Mouse (Mus musculus): ENCODE measurements around the gene Tmem59. TPM values are rescaled to one million over a fixed set of nuclear protein-coding genes. Genes with fewer than 3 reads are reported as not detected.

Gene Tmem59
- polyA plus RNA-seq, 1 experiment = 149 TPM

DNA sequence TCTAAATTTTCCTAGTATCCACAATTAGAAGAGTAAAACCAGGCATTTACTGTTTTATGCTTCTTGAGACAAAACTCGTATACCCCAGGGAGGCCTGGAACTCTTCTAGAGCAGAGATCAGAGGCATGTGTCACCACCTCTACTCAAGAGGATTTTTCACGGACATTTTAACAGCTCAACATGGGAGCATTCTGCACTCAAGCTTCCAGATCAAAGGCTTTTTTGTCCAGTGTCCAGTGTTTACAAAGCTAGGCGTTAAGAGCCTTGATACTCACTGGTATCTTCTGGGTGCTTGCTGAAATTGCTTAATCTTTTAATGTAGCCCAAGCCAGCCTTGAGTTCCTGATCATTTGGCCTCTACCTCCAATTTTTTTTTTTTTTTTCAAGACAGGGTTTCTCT, 54.0 kb downstream of the Tmem59 start:
- no peaks in the 10 kb centered on the region for H3K9me3 ChIP-seq (replicated peaks; ENCODE audit: control insufficient read depth, insufficient read depth, low read length, poor library complexity, severe bottlenecking)
- H3K4me1 ChIP-seq (ENCODE audit: control insufficient read depth, insufficient read depth, low read length) = no peaks in the 10 kb centered on the region
- H3K27me3 ChIP-seq (ENCODE audit: control insufficient read depth, insufficient read depth, low read length, poor library complexity, severe bottlenecking) = no peaks in the 10 kb centered on the region
- TF ChIP-seq EP300 (IDR thresholded peaks at IDR 0.05; ENCODE audit: insufficient read depth, low read depth, low read length) (no peak), POLR2A (IDR thresholded peaks at IDR 0.05; ENCODE audit: insufficient read depth, low read length) (no peak), CTCF (IDR thresholded peaks at IDR 0.05; ENCODE audit: low read depth, low read length) (no peak)
- peaks cover 21% of the 10 kb centered on the region for H3K36me3 ChIP-seq (ENCODE audit: control insufficient read depth, insufficient read depth, low read length, poor library complexity, severe bottlenecking)
- H3K9ac ChIP-seq (ENCODE audit: low read depth, poor library complexity, severe bottlenecking) = no peak overlapping the region
- no peak overlapping the region for H3K27ac ChIP-seq (ENCODE audit: insufficient read depth, low read length)
- no peak overlapping the region for H3K4me3 ChIP-seq (ENCODE audit: low read depth, low read length)

- Histone ChIP-seq H3K27me3 (ENCODE audit: control insufficient read depth, insufficient read depth, low read length, poor library complexity, severe bottlenecking) (no peaks in the 10 kb centered on the region), H3K36me3 (ENCODE audit: control insufficient read depth, insufficient read depth, low read length, poor library complexity, severe bottlenecking) (peaks cover 29% of the 10 kb centered on the region), H3K4me3 (ENCODE audit: low read depth, low read length) (no peak overlapping the region), H3K9me3 (replicated peaks; ENCODE audit: control insufficient read depth, insufficient read depth, low read length, poor library complexity, severe bottlenecking) (no peaks in the 10 kb centered on the region), H3K9ac (ENCODE audit: low read depth, poor library complexity, severe bottlenecking) (no peak overlapping the region), H3K27ac (ENCODE audit: insufficient read depth, low read length) (no peak overlapping the region), H3K4me1 (ENCODE audit: control insufficient read depth, insufficient read depth, low read length) (no peaks in the 10 kb centered on the region)
- TF ChIP-seq POLR2A (IDR thresholded peaks at IDR 0.05; ENCODE audit: insufficient read depth, low read length) (no peak), EP300 (IDR thresholded peaks at IDR 0.05; ENCODE audit: insufficient read depth, low read depth, low read length) (no peak), CTCF (IDR thresholded peaks at IDR 0.05; ENCODE audit: low read depth, low read length) (no peak)
Measured at GRCm38 (mm10) chr4:107238253-107238652, 60.1 kb downstream of the Tmem59 start.

DNA sequence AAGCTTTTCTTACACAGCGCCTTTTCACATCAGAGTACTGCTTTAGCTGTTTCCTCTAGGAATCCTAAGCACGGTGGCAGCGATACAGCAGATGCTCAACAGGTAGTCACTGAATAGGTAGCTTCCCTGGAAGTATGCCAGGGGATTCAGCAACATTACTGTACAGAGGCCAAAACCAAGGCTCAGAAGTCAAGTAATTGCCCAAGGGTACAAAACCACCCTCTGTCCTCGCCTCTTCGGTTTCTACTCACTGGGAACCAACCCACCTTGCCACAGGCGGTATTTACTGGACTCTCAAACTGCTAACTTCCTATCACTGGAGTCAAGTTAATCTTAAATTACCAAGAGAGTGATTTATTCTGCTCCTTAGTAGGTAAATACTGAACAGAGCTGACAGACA, 62.0 kb downstream of the Tmem59 start:
- H3K4me1 ChIP-seq (ENCODE audit: control insufficient read depth, insufficient read depth, low read length) = no peaks in the 10 kb centered on the region
- H3K27ac ChIP-seq (ENCODE audit: insufficient read depth, low read length) = no peak overlapping the region
- no peaks in the 10 kb centered on the region for H3K27me3 ChIP-seq (ENCODE audit: control insufficient read depth, insufficient read depth, low read length, poor library complexity, severe bottlenecking)
- TF ChIP-seq EP300 (IDR thresholded peaks at IDR 0.05; ENCODE audit: insufficient read depth, low read depth, low read length) (no peak), POLR2A (IDR thresholded peaks at IDR 0.05; ENCODE audit: insufficient read depth, low read length) (no peak), CTCF (IDR thresholded peaks at IDR 0.05; ENCODE audit: low read depth, low read length) (no peak)
- no peak overlapping the region for H3K9ac ChIP-seq (ENCODE audit: low read depth, poor library complexity, severe bottlenecking)
- no peaks in the 10 kb centered on the region for H3K9me3 ChIP-seq (replicated peaks; ENCODE audit: control insufficient read depth, insufficient read depth, low read length, poor library complexity, severe bottlenecking)
- H3K36me3 ChIP-seq (ENCODE audit: control insufficient read depth, insufficient read depth, low read length, poor library complexity, severe bottlenecking) = peaks cover 23% of the 10 kb centered on the region
- H3K4me3 ChIP-seq (ENCODE audit: low read depth, low read length) = no peak overlapping the region

GRCm38 (mm10) chr4:107243365-107244333, 65.5 kb downstream of the Tmem59 start:
- Histone ChIP-seq H3K4me1 (ENCODE audit: control insufficient read depth, insufficient read depth, low read length) (no peaks in the 10 kb centered on the region), H3K9me3 (replicated peaks; ENCODE audit: control insufficient read depth, insufficient read depth, low read length, poor library complexity, severe bottlenecking) (no peaks in the 10 kb centered on the region), H3K9ac (ENCODE audit: low read depth, poor library complexity, severe bottlenecking) (no peak overlapping the region), H3K27me3 (ENCODE audit: control insufficient read depth, insufficient read depth, low read length, poor library complexity, severe bottlenecking) (no peaks in the 10 kb centered on the region), H3K4me3 (ENCODE audit: low read depth, low read length) (no peak overlapping the region), H3K27ac (ENCODE audit: insufficient read depth, low read length) (no peak overlapping the region), H3K36me3 (ENCODE audit: control insufficient read depth, insufficient read depth, low read length, poor library complexity, severe bottlenecking) (peaks cover 22% of the 10 kb centered on the region)
- no peak for TF ChIP-seq POLR2A (IDR thresholded peaks at IDR 0.05; ENCODE audit: insufficient read depth, low read length)
- no peak for TF ChIP-seq CTCF (IDR thresholded peaks at IDR 0.05; ENCODE audit: low read depth, low read length)
- no peak for TF ChIP-seq EP300 (IDR thresholded peaks at IDR 0.05; ENCODE audit: insufficient read depth, low read depth, low read length)

- Histone ChIP-seq H3K9me3 (replicated peaks; ENCODE audit: control insufficient read depth, insufficient read depth, low read length, poor library complexity, severe bottlenecking) (no peaks in the 10 kb centered on the region), H3K27ac (ENCODE audit: insufficient read depth, low read length) (no peak overlapping the region), H3K27me3 (ENCODE audit: control insufficient read depth, insufficient read depth, low read length, poor library complexity, severe bottlenecking) (no peaks in the 10 kb centered on the region), H3K9ac (ENCODE audit: low read depth, poor library complexity, severe bottlenecking) (no peak overlapping the region), H3K4me3 (ENCODE audit: low read depth, low read length) (no peak overlapping the region), H3K36me3 (ENCODE audit: control insufficient read depth, insufficient read depth, low read length, poor library complexity, severe bottlenecking) (peaks cover 13% of the 10 kb centered on the region), H3K4me1 (ENCODE audit: control insufficient read depth, insufficient read depth, low read length) (no peaks in the 10 kb centered on the region)
- TF ChIP-seq POLR2A (IDR thresholded peaks at IDR 0.05; ENCODE audit: insufficient read depth, low read length) (no peak), EP300 (IDR thresholded peaks at IDR 0.05; ENCODE audit: insufficient read depth, low read depth, low read length) (no peak), CTCF (IDR thresholded peaks at IDR 0.05; ENCODE audit: low read depth, low read length) (no peak)
Measured at GRCm38 (mm10) chr4:107245368-107245767, 67.2 kb downstream of the Tmem59 start.

GRCm38 (mm10) chr4:107246040-107246439, 67.8 kb downstream of the Tmem59 start:
- TF ChIP-seq POLR2A (IDR thresholded peaks at IDR 0.05; ENCODE audit: insufficient read depth, low read length) (no peak), EP300 (IDR thresholded peaks at IDR 0.05; ENCODE audit: insufficient read depth, low read depth, low read length) (no peak), CTCF (IDR thresholded peaks at IDR 0.05; ENCODE audit: low read depth, low read length) (no peak)
- H3K9me3 ChIP-seq (replicated peaks; ENCODE audit: control insufficient read depth, insufficient read depth, low read length, poor library complexity, severe bottlenecking) = no peaks in the 10 kb centered on the region
- no peak overlapping the region for H3K9ac ChIP-seq (ENCODE audit: low read depth, poor library complexity, severe bottlenecking)
- no peak overlapping the region for H3K27ac ChIP-seq (ENCODE audit: insufficient read depth, low read length)
- peaks cover 11% of the 10 kb centered on the region for H3K36me3 ChIP-seq (ENCODE audit: control insufficient read depth, insufficient read depth, low read length, poor library complexity, severe bottlenecking)
- no peaks in the 10 kb centered on the region for H3K4me1 ChIP-seq (ENCODE audit: control insufficient read depth, insufficient read depth, low read length)
- no peak overlapping the region for H3K4me3 ChIP-seq (ENCODE audit: low read depth, low read length)
- no peaks in the 10 kb centered on the region for H3K27me3 ChIP-seq (ENCODE audit: control insufficient read depth, insufficient read depth, low read length, poor library complexity, severe bottlenecking)
